Mouse (Mus musculus) CH12.LX (cell line): ENCODE data around the gene Atp2b2. TPM values are rescaled to one million over a fixed set of nuclear protein-coding genes. Genes with fewer than 3 reads are reported as not detected.

Experiments used
- DNase-seq: peaks from one replicate; pipeline ENCODE4 v3.0.0-alpha.2; 2013; ENCODE audit errors: extremely low read depth
- H3K27ac ChIP-seq: 2 replicates; pipeline ENCODE4 v1.5.1; 2012; ENCODE audit warnings: low read depth, mild to moderate bottlenecking, control low read depth, moderate library complexity; ENCODE audit not compliant: insufficient read depth
- H3K27me3 ChIP-seq: replicated peaks from 2 replicates; pipeline ENCODE3; 2012; ENCODE audit warnings: inconsistent platforms
- H3K36me3 ChIP-seq, 2 experiments: replicated peaks in 1 of 2; 2 replicates each; pipeline versions ENCODE3 to v1.6.1; 2012; ENCODE audit warnings: inconsistent platforms in 1 of 2, low read length in 1 of 2, mild to moderate bottlenecking in 1 of 2, mixed read lengths in 1 of 2, moderate library complexity in 1 of 2; ENCODE audit not compliant: control insufficient read depth in 1 of 2, insufficient read depth in 1 of 2
- H3K4me1 ChIP-seq, 2 experiments: 2 replicates each; pipeline ENCODE4 v1.6.1; 2012; ENCODE audit warnings: inconsistent platforms in 1 of 2, moderate library complexity in 1 of 2; ENCODE audit not compliant: insufficient read depth in 2 of 2, control insufficient read depth in 1 of 2
- H3K4me2 ChIP-seq: 2 replicates; pipeline ENCODE4 v1.6.1; 2012; ENCODE audit warnings: low read depth, mild to moderate bottlenecking, control low read depth; ENCODE audit not compliant: poor library complexity, insufficient read depth, severe bottlenecking
- H3K4me3 ChIP-seq, 3 experiments: fragments of 150-350 bp in 1 of 3; sonication (generic) in 1 of 3; replicated peaks in 1 of 3; 2 replicates each; pipeline versions ENCODE3 to v1.5.1; 2011 to 2012; ENCODE audit warnings: low read depth in 2 of 3, low read length in 2 of 3, mild to moderate bottlenecking in 2 of 3, moderate library complexity in 2 of 3, control low read depth in 1 of 3, improper control_type of control experiment in 1 of 3, inconsistent platforms in 1 of 3, mixed read lengths in 1 of 3; ENCODE audit not compliant: poor library complexity in 1 of 3
- H3K79me2 ChIP-seq: replicated peaks from 2 replicates; pipeline ENCODE4 v1.6.1; 2012; ENCODE audit warnings: mild to moderate bottlenecking, moderate library complexity; ENCODE audit not compliant: control insufficient read depth, poor library complexity, insufficient read depth, severe bottlenecking; ENCODE audit errors: extremely low read depth
- H3K9ac ChIP-seq: 2 replicates; pipeline ENCODE4 v1.6.1; 2012; ENCODE audit warnings: low read depth, mild to moderate bottlenecking, control low read depth, moderate library complexity; ENCODE audit not compliant: insufficient read depth
- H3K9me3 ChIP-seq: replicated peaks from 2 replicates; pipeline ENCODE3; 2012; ENCODE audit warnings: low read length, inconsistent platforms, mixed read lengths
- CHD1 ChIP-seq: IDR thresholded peaks from 2 replicates; pipeline ENCODE4 v1.6.1; 2012; ENCODE audit warnings: low read depth, low read length, improper control_type of control experiment, inconsistent platforms
- CHD2 ChIP-seq: IDR thresholded peaks from 2 replicates; pipeline ENCODE4 v1.6.1; 2011; ENCODE audit warnings: low read length, improper control_type of control experiment
- CTCF ChIP-seq, 2 experiments: IDR thresholded peaks in 1 of 2; conservative IDR thresholded peaks in 1 of 2; 2 replicates each; pipeline ENCODE4 v1.5.1; 2011 to 2012; ENCODE audit warnings: low read depth in 2 of 2, low read length in 2 of 2, improper control_type of control experiment in 1 of 2, inconsistent platforms in 1 of 2, mild to moderate bottlenecking in 1 of 2, moderate library complexity in 1 of 2
- E2F4 ChIP-seq: IDR thresholded peaks from 2 replicates; pipeline ENCODE4 v1.6.1; 2011; ENCODE audit warnings: low read depth, low read length, improper control_type of control experiment; ENCODE audit not compliant: insufficient replicate concordance
- ELF1 ChIP-seq: IDR thresholded peaks from 2 replicates; pipeline ENCODE4 v1.6.1; 2014; ENCODE audit warnings: low read depth, mild to moderate bottlenecking, inconsistent platforms, low read length, improper control_type of control experiment
- EP300 ChIP-seq: IDR thresholded peaks from 2 replicates; pipeline ENCODE4 v1.6.1; 2011; ENCODE audit warnings: low read length, improper control_type of control experiment
- ETS1 ChIP-seq: conservative IDR thresholded peaks from 2 replicates; pipeline ENCODE4 v1.6.1; 2012; ENCODE audit warnings: low read depth, mild to moderate bottlenecking, inconsistent platforms, low read length, improper control_type of control experiment, moderate library complexity
- HCFC1 ChIP-seq: IDR thresholded peaks from 2 replicates; pipeline ENCODE4 v1.6.1; 2012; ENCODE audit warnings: low read depth, mild to moderate bottlenecking, inconsistent platforms, low read length, improper control_type of control experiment
- IRF4 ChIP-seq: IDR thresholded peaks from 2 replicates; pipeline ENCODE4 v1.6.1; 2014; ENCODE audit warnings: low read depth, mild to moderate bottlenecking, inconsistent platforms, low read length, improper control_type of control experiment
- MAFK ChIP-seq: IDR thresholded peaks from 2 replicates; pipeline ENCODE4 v1.6.1; 2011; ENCODE audit warnings: low read length, improper control_type of control experiment; ENCODE audit not compliant: insufficient replicate concordance
- MAX ChIP-seq: IDR thresholded peaks from 2 replicates; pipeline ENCODE4 v1.6.1; 2011; ENCODE audit warnings: low read length, improper control_type of control experiment
- MAZ ChIP-seq: IDR thresholded peaks from 2 replicates; pipeline ENCODE4 v1.6.1; 2012; ENCODE audit warnings: low read depth, mild to moderate bottlenecking, inconsistent platforms, low read length, improper control_type of control experiment, moderate library complexity
- MXI1 ChIP-seq: IDR thresholded peaks from 2 replicates; pipeline ENCODE4 v1.6.1; 2011; ENCODE audit warnings: mild to moderate bottlenecking, low read depth, low read length, improper control_type of control experiment
- NRF1 ChIP-seq: IDR thresholded peaks from 2 replicates; pipeline ENCODE4 v1.6.1; 2014; ENCODE audit warnings: low read depth, mild to moderate bottlenecking, inconsistent platforms, low read length, improper control_type of control experiment, moderate library complexity
- TCF12 ChIP-seq: IDR thresholded peaks from 2 replicates; pipeline ENCODE4 v1.6.1; 2014; ENCODE audit warnings: low read depth, mild to moderate bottlenecking, inconsistent platforms, low read length, improper control_type of control experiment
- USF1 ChIP-seq: IDR thresholded peaks from 2 replicates; pipeline ENCODE4 v1.6.1; 2014; ENCODE audit warnings: low read depth, mild to moderate bottlenecking, inconsistent platforms, low read length, improper control_type of control experiment
- ZC3H11A ChIP-seq: IDR thresholded peaks from 2 replicates; pipeline ENCODE4 v1.6.1; 2012; ENCODE audit warnings: low read depth, mild to moderate bottlenecking, inconsistent platforms, low read length, improper control_type of control experiment
- dilution Hi-C: fragments of 300-500 bp; cut with MboI; formaldehyde crosslinking; loops from 2 replicates; pipeline ENCODE4 v1.14.3; 2020; ENCODE audit warnings: low sequenced_read_pairs; ENCODE audit not compliant: extremely low pct_unique_long_range_greater_than_20kb, extremely low pct_ligation_motif_present
- in situ Hi-C: fragments of 300-500 bp; cut with MboI; formaldehyde crosslinking; loops from 3 replicates; pipeline ENCODE4 v1.14.3; 2019; ENCODE audit warnings: low sequenced_read_pairs, low pct_ligation_motif_present, low pct_unique_long_range_greater_than_20kb, mixed read lengths
- polyA plus RNA-seq: library from polyadenylated mRNA; unstranded; fragments of >175 nt; gene quantifications from 2 replicates; pipeline ENCODE4 v1.2.1, GENCODE M21; 2012; ENCODE audit warnings: low read depth; ENCODE audit not compliant: insufficient read length
- total RNA-seq, 2 experiments: library from RNA; depleted of rRNA; stranded (reverse); fragments of 300-350 nt in 1 of 2; fragments of >200 nt in 1 of 2; gene quantifications; 2 replicates each; pipeline ENCODE4 v1.2.3; 2012 to 2014

The Atp2b2 gene
- total and polyA plus RNA-seq, 3 experiments, result not detected

DNA sequence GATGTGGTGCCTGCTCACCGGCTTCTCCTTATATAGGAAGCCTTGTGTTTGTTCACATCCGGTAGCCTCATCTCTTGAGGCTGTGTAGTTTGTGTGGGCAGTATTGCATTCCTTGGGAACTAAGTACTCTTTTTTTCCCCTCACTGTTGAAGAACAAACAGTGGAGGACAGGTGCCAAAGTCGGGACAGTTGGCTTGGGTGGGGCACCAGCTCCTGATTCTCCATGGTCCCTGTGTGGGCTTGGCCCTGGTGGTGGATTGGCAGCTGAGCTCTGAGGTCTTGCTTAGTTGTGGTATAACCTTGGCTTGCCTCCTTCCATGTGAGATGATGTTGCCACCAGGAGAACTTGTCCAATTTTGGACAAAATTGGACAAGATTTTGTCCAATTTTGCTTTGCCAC is 322.5 kb downstream of the Atp2b2 start, which contains the start of gene Ghrl:
Gene Ghrl (minus strand): TSS at position 3 of the 400 bp plus-strand sequence.
- in situ Hi-C loops, result no loop called here
- H3K9me3 ChIP-seq, result no peaks in the 10 kb centered on the region
- H3K36me3 ChIP-seq, result peaks cover 77 to 98% of the 10 kb centered on the region in 2 experiments
- no peak for DNase-seq
- H3K4me3 ChIP-seq, result no peak within 1 kb of the TSS
- H3K4me1 ChIP-seq, result peaks cover 0 to 8% of the 10 kb centered on the region in 2 experiments; a peak in 1 of 4 replicates
- H3K4me2 ChIP-seq, result no peak within 1 kb of the TSS
- H3K27ac ChIP-seq, result no peak within 1 kb of the TSS
- no peaks in the 10 kb centered on the region for H3K27me3 ChIP-seq
- no peak for TF ChIP-seq USF1
- TF ChIP-seq MXI1, result no peak
- no peak for TF ChIP-seq TCF12
- no peak for TF ChIP-seq ETS1
- TF ChIP-seq, all 38 proteins: peak for 0
- dilution Hi-C loops, result no loop called here
- Histone ChIP-seq H3K79me2 (no peaks in the 10 kb centered on the region), H3K9ac (no peak within 1 kb of the TSS)

DNA sequence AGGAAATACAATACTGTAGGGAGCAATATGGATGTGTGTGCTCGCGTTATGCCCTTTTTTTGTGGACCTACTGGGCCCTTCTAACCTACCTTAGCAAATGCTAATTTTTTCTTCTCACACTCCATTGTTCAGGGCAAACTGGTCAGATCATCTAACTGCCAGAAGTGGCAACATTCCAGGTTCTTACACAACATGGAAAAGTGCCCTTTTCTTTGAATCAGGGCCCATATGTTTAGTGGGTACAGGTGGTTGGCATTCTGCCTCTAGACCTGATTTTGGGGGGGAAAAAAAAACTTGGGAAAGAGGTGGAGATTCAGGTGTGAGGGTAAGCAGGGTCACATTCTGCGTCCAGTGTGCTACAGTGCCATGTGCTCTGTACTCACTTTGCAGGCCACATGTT is 324.9 kb downstream of the Atp2b2 start:
- H3K9me3 ChIP-seq, result no peaks in the 10 kb centered on the region
- no peak for DNase-seq
- no peak overlapping the region for H3K27ac ChIP-seq
- dilution Hi-C loops, result no loop called here
- no peaks in the 10 kb centered on the region for H3K79me2 ChIP-seq
- TF ChIP-seq ETS1 (no peak), NRF1 (no peak), EP300 (no peak), CHD1 (no peak), MAFK (no peak), CHD2 (no peak), HCFC1 (no peak), ELF1 (no peak), TCF12 (no peak), MAX (no peak), CTCF (conservative IDR thresholded peaks at IDR 0.05 in 1 of 2, IDR thresholded peaks at IDR 0.05 in 1 of 2; ENCODE audit: low read depth in 2 of 2, low read length in 2 of 2) (no peak), E2F4 (no peak), ZC3H11A (no peak), MAZ (no peak), IRF4 (no peak)
- TF ChIP-seq, all 38 proteins: peak for 0
- H3K27me3 ChIP-seq, result no peaks in the 10 kb centered on the region
- in situ Hi-C loops, result no loop called here
- peaks cover 81 to 95% of the 10 kb centered on the region in 2 experiments for H3K36me3 ChIP-seq
- H3K4me2 ChIP-seq, result no peak overlapping the region
- no peak overlapping the region for H3K4me3 ChIP-seq
- H3K9ac ChIP-seq, result no peak overlapping the region
- peaks cover 11 to 29% of the 10 kb centered on the region in 2 experiments for H3K4me1 ChIP-seq
